Mouse (Mus musculus) E14TG2a.4 (cell line): ENCODE data around the gene Tmem177.

Source experiments
- H3K27me3 ChIP-seq: 2 replicates; pipeline ENCODE4 v1.6.1; 2014; ENCODE audit warnings: low read length, control low read depth; ENCODE audit not compliant: insufficient read depth
- H3K36me3 ChIP-seq: 2 replicates; pipeline ENCODE4 v1.6.1; 2014; ENCODE audit warnings: low read length, control low read depth; ENCODE audit not compliant: insufficient read depth
- H3K4me1 ChIP-seq: replicated peaks from 2 replicates; pipeline ENCODE4 v1.6.1; 2014; ENCODE audit warnings: low read depth, low read length, control low read depth
- H3K4me3 ChIP-seq: replicated peaks from 2 replicates; pipeline ENCODE4 v1.5.1; 2014; ENCODE audit warnings: mild to moderate bottlenecking, low read length
- H3K9me3 ChIP-seq: 2 replicates; pipeline ENCODE4 v1.6.1; 2014; ENCODE audit warnings: low read length, control low read depth
- CTCF ChIP-seq: conservative IDR thresholded peaks from 2 replicates; pipeline ENCODE4 v1.5.1; 2014; ENCODE audit warnings: low read length
- NANOG ChIP-seq: IDR thresholded peaks from 2 replicates; pipeline ENCODE4 v1.6.1; 2014; ENCODE audit warnings: borderline replicate concordance, low read length, mixed read lengths
- POU5F1 ChIP-seq: IDR thresholded peaks from 2 replicates; pipeline ENCODE4 v1.6.1; 2014; ENCODE audit warnings: low read length, borderline replicate concordance

The Tmem177 gene

GRCm38 (mm10) chr1:119893600-119893999, 19.4 kb downstream of the Tmem177 start:
- Histone ChIP-seq H3K4me3 (no peak overlapping the region), H3K27me3 (peaks cover 11% of the 10 kb centered on the region), H3K4me1 (peaks cover 6% of the 10 kb centered on the region), H3K36me3 (no peaks in the 10 kb centered on the region), H3K9me3 (no peaks in the 10 kb centered on the region)
- TF ChIP-seq CTCF, result no peak
- TF ChIP-seq POU5F1, result no peak
- TF ChIP-seq NANOG, result no peak

- TF ChIP-seq NANOG (no peak), CTCF (no peak), POU5F1 (no peak)
- no peaks in the 10 kb centered on the region for H3K36me3 ChIP-seq
- no peaks in the 10 kb centered on the region for H3K9me3 ChIP-seq
- no peak overlapping the region for H3K4me3 ChIP-seq
- H3K27me3 ChIP-seq, result peaks cover 11% of the 10 kb centered on the region
- H3K4me1 ChIP-seq, result peaks cover 13% of the 10 kb centered on the region
Measured at GRCm38 (mm10) chr1:119892933-119893332, 20.1 kb downstream of the Tmem177 start.

- peaks cover 18% of the 10 kb centered on the region for H3K27me3 ChIP-seq
- TF ChIP-seq POU5F1 (no peak), CTCF (no peak), NANOG (no peak)
- peaks cover 15% of the 10 kb centered on the region for H3K4me1 ChIP-seq
- no peak overlapping the region for H3K4me3 ChIP-seq
- H3K36me3 ChIP-seq, result no peaks in the 10 kb centered on the region
- H3K9me3 ChIP-seq, result no peaks in the 10 kb centered on the region
Measured at GRCm38 (mm10) chr1:119891865-119892264, 21.1 kb downstream of the Tmem177 start.

GRCm38 (mm10) chr1:119891149-119891548, 21.9 kb downstream of the Tmem177 start:
- Histone ChIP-seq H3K4me1 (peaks cover 22% of the 10 kb centered on the region), H3K36me3 (no peaks in the 10 kb centered on the region), H3K9me3 (no peaks in the 10 kb centered on the region), H3K4me3 (no peak overlapping the region), H3K27me3 (peaks cover 22% of the 10 kb centered on the region)
- no peak for TF ChIP-seq POU5F1
- no peak for TF ChIP-seq CTCF
- no peak for TF ChIP-seq NANOG

- peaks cover 35% of the 10 kb centered on the region for H3K4me1 ChIP-seq
- no peaks in the 10 kb centered on the region for H3K9me3 ChIP-seq
- no peaks in the 10 kb centered on the region for H3K36me3 ChIP-seq
- peaks cover 22% of the 10 kb centered on the region for H3K27me3 ChIP-seq
- TF ChIP-seq POU5F1, result no peak
- no peak for TF ChIP-seq NANOG
- no peak for TF ChIP-seq CTCF
- no peak overlapping the region for H3K4me3 ChIP-seq
Measured at GRCm38 (mm10) chr1:119889347-119889746, 23.7 kb downstream of the Tmem177 start.

- H3K9me3 ChIP-seq, result no peaks in the 10 kb centered on the region
- no peak overlapping the region for H3K4me3 ChIP-seq
- H3K36me3 ChIP-seq, result no peaks in the 10 kb centered on the region
- H3K4me1 ChIP-seq, result peaks cover 30% of the 10 kb centered on the region
- H3K27me3 ChIP-seq, result peaks cover 22% of the 10 kb centered on the region
- no peak for TF ChIP-seq NANOG
Measured at GRCm38 (mm10) chr1:119886320-119886719, 26.7 kb downstream of the Tmem177 start.

GRCm38 (mm10) chr1:119884272-119884671, 28.7 kb downstream of the Tmem177 start:
- H3K27me3 ChIP-seq, result peaks cover 11% of the 10 kb centered on the region; the same call in 1 of the 2 replicates
- H3K36me3 ChIP-seq, result no peaks in the 10 kb centered on the region
- no peaks in the 10 kb centered on the region for H3K9me3 ChIP-seq
- no peak overlapping the region for H3K4me3 ChIP-seq
- TF ChIP-seq POU5F1 (no peak), CTCF (no peak), NANOG (no peak)
- H3K4me1 ChIP-seq, result peaks cover 29% of the 10 kb centered on the region

- Histone ChIP-seq H3K9me3 (no peaks in the 10 kb centered on the region), H3K4me3 (no peak overlapping the region), H3K27me3 (no peaks in the 10 kb centered on the region), H3K36me3 (no peaks in the 10 kb centered on the region), H3K4me1 (peaks cover 12% of the 10 kb centered on the region)
- TF ChIP-seq POU5F1 (no peak), CTCF (no peak), NANOG (no peak)
Measured at GRCm38 (mm10) chr1:119878909-119879308, 34.1 kb downstream of the Tmem177 start.

- Histone ChIP-seq H3K4me3 (no peak overlapping the region), H3K9me3 (no peaks in the 10 kb centered on the region), H3K4me1 (peaks cover 12% of the 10 kb centered on the region), H3K27me3 (no peaks in the 10 kb centered on the region), H3K36me3 (no peaks in the 10 kb centered on the region)
- TF ChIP-seq POU5F1, result no peak
- TF ChIP-seq NANOG, result no peak
- TF ChIP-seq CTCF, result no peak
Measured at GRCm38 (mm10) chr1:119877469-119877868, 35.5 kb downstream of the Tmem177 start.
